Mouse (Mus musculus) kidney, postnatal 36 days (tissue): ENCODE measurements around the gene Stac2.
A peak's percentile ranks its signal among the peaks of the same experiment; 100 is the strongest.

Experiments used
- DNase-seq, 2 experiments: peaks; one replicate each; pipeline ENCODE4 v3.0.0; 2021 to 2022; ENCODE audit warnings: mixed read lengths in 2 of 2

Stac2 gene

DNA sequence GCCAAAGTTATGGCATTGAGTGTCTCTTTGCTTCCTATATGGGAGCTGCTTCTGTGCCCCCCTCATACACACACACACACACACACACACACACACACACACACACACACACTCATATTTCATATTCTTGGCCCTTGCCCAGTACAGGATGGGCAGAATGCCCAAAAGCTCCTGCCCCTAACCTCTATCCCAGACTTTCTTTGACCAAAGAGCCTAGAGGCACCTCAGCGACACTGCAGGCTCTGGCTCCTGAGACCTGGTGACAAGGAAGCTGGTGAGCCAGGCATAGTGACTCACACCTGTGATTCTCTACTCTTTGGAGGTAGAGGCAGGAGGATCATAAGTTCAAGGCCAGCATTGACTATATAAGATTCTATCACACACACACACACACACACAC lies 32.6 kb downstream of the Stac2 start:
- no peak for DNase-seq

DNA sequence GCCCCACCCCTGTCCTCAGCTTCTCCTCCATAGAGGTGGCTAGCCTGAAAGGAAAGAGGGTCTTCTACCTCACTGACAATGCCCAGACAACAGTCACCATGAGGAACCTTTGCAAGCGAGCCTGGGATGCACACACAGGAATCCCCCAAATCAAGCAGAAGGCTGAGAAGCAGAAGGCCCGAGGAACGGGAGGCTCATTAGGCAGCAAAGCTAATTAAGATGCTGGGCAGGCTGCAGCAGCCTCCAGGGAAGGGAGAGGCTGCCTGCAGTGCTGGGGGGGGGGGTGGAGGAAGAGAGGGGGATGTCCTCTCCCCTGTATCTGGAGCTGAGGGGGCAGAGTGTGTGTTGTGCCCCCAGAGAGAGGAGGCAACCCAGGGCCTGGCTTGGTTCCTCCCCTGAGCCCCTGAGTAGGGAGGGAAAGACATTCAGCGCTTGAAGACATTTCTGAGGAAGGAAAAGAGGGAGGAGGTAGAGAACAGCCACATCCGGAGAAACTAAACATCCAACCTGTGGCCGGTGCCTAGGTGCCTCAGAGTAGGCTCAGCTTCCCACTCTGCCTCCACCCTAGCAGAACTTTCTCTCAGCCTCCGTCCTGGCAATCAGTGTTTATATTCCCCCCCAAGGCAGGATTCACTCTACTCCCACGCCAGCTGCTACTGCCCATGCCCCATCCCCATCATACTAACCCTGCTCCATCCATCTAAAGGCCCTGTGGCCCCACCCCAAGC lies 33.2 kb downstream of the Stac2 start:
- DNase-seq = no peak

DNA sequence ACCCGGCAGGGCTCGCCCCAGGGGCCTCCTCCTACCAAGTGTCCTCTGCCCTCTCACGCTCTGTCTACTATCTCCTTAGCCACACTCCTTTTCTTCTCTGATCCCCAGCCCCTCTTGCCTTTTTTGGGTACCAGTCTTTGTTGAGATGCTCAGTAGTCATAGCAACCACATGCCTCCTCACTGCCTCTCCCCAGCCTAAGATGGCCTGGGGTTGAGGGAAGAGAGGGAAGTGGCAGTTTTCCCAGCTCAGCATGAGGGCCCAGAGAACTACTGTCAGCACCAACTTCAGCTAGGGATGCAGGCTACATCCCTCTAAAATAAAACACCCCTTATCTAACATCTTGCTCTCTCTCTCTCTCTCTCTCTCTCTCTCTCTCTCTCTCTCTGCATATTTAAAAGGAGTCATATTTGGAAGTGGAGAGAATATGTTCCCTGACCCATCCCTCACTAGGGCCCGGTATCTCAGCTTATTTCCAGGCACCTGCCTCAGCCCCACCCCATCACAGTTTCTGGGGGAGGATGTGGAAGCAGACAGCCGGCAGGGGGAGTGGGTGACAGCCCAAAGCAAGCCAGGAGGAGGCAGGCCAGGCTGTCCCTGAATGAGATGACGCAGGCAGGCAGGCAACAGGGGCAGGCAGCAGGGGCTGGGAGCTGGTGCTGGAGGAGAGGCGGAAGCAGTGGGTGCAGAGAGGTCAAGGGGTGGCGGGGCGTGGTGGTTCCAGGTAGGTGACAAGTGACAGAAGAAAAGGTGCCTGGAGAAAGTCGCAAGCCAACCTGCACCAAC lies 34.2 kb downstream of the Stac2 start:
- DNase-seq = peak in 1 of 2 experiments; percentile 40

DNA sequence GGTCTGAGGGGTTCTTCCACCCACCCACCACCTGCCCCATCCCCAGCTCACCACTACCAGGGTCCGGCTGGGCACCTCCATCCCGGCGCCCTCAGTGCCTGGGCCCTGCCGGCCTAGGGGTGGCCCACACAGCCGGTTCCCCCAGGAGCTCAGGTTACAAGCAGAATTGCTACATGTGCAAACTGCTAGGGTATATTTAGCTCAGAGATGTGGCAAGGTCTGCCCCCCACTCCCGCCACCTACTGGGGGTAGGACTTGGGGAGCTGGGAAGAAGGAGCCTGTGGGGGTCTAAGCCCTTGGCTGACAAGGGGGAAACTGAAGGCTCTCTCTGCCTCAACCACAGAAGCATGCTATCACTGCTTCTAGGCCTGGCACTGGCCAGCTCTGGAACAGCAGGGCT lies 35.0 kb downstream of the Stac2 start:
- no peak for DNase-seq

DNA sequence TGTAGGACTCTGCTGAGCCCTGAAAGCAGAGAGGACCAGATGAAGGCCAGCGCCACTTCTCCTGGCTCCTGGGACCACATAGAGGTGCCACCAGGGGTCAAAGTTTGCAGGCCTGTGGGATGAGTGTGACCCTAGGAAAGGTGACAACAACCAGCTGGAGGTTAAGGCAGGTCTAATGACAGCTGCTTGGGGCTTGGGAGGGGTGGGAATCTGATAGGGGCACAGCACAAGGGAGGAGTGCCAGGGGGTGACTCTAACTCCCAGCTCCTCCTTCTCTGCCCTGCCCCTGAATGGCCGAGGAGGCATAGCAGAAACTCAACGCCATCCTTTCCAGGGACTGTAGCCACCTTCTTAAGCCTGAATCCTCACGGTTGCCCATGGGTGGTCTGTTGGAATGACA lies 36.4 kb downstream of the Stac2 start:
- DNase-seq = no peak

DNA sequence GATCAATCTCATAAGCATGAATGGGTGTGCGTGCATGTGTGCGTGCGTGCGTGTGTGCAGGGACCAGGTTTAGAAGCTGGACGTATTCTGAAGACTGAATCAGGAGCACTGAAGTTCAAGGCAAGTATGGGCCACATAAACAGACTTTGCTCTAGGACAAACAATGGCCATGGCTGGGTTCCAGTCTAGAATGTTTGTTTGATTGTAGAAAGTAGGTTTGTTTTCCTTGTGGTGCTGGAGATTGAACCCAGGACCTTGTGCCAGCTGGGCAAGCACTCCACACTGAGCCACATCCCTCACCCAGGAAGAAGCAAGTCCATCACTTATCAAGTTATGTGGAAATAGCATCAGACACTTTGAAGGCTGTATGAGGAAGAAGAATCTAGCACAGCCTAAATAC lies 37.1 kb downstream of the Stac2 start:
- no peak for DNase-seq

DNA sequence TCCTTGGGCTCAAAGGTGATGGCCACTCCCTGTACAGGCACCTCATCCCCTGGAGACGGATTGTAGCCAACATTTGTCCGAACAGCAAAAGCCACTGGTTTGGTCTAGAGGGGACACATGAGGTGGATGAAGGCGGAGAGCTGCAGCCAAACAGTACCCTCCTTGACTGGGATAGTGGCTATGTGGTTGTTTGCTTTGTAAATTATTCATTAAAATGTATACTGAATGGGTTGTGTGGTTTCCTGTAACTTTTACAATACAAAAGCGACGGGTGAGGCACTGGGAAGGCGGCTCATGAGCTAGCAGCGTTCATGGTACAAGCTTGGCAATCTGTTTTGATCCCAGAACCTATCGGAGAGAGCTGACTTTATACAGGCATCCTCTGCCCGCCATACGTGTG lies 40.4 kb downstream of the Stac2 start:
- DNase-seq = no peak

DNA sequence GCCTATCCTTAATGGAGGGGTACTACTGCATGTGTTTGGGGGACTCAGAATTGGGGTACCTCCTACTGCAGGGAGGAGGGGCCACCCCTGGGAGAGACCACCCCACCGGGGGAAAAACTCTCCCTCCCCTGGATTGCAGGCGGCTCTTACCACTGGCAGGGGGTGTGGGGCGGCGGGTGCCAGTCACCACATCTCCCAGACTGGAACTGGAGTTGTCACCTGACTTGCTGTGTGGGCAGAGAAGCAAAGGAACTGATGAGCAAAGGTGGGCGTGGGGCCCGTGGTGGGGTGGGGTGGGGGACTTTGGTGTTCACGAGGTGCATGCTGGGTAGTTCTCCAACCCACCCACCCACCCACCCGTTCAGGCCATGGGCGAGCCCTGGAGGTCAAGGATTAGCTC lies 41.5 kb downstream of the Stac2 start:
- no peak for DNase-seq

DNA sequence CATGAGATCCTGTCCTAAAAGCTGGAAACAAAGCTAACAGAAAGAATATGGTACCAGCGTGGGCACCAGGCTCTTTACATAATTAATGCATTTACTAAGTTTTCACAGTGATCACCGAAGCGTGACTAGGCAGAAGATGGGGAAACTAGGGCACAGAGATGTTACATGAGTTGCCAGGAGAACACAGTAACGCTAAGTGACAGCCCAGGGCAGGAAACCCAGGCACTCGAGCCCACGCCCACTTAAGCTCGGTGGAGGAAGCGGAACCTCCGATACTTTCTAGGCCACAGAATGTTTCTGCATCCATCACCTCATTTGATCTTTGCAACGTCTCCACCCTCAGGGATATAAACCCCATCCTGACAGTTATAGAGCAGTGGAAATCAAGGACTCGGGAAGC lies 45.2 kb downstream of the Stac2 start:
- DNase-seq = no peak

DNA sequence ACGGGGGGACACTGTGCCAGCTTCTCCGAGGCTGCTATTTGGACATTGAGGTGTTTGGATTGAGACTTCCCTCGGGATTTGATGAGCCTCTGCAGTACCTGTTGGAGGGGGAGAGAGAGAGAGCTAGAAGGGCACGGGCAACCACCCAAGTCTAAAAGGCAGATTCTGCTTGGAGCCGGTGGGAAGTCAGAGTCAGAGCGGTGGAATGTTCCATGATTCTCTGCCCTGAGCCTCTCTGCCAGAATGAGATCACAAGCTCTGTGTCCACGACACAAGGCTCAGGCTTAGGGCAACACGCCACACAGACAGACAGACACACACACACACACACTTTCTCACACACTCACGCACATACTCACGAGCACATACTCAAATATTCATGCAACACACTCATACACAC lies 47.6 kb downstream of the Stac2 start:
- no peak for DNase-seq

DNA sequence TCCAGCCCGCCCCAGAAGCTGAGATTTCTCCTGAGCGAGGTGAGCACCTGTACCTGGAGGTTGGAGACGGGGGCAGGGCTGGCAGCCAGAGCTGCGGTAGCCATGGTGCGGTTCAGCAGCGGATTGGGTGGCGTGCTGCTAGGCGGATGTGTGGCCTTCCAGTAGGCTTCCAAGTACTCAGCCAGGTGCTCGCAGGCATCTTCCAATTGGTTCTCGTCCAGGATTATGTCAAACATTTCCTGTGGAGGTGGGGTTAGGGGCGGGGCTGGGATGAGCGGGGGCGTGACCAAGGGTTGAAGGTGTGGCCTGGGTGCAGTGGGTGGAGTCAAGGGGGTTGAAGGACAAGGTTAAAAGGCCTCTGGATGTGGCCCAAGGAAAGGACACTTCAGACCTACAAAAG lies 48.2 kb downstream of the Stac2 start:
- DNase-seq = no peak

DNA sequence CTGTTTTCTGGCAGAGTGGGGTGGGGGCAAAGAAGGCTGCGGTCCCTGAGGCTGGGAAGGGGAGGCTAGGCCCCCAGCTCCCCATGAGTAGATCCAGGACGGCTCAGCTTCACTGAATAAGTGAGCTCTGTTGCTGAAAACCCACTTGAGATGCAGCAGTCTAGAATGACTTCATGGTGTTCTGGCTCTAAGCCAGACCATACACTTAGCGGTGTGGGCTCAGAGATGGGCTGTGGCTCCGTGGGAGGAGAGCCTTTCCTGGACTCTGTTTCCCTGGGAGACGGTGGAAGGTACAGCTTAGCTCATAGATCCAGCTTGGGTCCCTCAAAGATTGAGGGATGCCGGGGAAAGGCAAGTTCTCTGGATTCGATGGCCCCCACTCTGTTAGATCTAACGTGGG lies 49.1 kb downstream of the Stac2 start:
- no peak for DNase-seq

DNA sequence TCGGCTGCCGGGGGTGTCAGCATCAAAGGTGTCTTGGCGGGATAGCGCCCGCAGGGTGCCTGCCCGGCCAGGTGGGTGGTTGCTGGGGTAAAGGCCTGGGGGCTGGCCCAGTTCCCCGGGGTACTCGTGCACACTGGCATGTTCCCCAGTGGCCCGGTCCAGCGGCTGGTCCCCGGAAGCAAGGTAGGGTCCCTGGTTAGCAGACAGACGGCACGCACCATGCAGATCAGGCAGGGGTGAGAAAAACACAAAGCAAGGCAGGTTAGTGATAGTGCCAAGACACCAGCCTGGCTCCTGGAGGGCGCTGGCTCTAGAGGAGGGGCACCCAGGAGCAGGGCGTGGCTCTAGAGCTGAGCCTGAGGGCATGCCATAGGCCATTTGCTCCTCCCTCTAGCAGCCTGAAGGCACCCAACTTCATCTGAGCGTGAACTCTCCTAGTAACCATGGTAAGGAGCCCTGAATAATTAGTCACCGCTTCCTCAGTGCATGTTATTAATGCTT lies 50.0 kb downstream of the Stac2 start:
- no peak for DNase-seq

DNA sequence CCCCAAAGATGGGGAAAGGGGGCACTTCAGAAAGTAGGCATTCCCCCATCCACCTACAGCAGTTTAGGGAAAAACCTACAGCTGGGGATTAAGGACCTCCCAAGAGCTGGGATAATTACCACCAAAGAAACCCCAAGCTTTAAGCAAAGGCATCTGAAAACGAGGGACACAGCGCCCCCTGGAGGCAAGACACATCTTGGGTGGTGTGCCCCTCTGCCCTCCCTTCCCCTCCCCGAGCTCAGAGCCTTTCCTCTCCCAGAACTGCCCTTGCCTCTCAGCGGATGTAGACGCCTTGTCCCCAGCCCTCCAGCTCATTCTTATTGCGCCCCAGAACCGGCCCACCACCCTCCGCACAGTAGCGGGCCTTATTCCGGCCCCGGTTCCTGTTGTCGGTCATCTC lies 50.6 kb downstream of the Stac2 start:
- DNase-seq = peak; percentile 69 to 90

DNA sequence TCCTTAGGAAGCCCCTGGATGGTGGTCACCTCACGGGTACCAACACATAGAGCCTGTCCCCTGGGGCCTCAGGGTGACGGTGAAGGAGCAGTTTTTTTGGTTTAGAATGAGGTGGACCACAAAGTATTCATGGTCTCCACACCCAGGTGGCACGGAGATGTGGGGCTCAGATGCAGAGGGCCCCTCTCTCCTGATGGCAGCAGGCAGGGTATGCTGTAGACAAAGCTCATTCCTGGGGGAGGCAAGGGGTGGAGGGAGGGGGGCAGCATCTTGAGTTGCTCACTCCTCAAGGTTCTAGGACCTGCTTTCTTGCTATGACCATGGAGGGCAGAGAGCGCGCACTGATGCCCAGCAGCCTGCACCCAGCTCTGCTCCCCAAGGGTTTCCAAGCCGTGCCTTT lies 51.3 kb downstream of the Stac2 start:
- DNase-seq = no peak

DNA sequence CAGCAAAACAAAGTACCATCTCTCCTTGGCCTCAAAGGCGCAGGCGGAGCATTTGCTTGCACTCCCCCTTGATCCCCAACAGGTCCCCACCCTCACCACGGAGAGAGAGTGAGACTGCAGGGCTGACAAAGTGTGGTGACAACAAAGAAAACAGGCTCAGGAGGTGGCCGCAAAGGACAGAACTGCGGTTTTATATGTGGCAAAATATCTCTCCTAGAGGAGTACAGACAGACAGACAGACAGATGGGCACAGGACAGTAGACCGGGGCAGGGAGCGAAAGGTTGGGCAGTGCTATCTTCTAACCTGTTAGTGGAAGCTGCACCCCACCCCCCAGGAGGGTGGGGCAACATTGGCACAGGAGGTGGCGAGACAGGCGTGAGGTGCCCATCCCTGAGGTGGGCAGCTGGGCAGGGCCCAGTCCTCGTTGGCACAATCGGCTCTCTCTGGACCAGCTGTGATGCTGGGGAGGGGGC lies 51.9 kb downstream of the Stac2 start:
- DNase-seq = no peak

DNA sequence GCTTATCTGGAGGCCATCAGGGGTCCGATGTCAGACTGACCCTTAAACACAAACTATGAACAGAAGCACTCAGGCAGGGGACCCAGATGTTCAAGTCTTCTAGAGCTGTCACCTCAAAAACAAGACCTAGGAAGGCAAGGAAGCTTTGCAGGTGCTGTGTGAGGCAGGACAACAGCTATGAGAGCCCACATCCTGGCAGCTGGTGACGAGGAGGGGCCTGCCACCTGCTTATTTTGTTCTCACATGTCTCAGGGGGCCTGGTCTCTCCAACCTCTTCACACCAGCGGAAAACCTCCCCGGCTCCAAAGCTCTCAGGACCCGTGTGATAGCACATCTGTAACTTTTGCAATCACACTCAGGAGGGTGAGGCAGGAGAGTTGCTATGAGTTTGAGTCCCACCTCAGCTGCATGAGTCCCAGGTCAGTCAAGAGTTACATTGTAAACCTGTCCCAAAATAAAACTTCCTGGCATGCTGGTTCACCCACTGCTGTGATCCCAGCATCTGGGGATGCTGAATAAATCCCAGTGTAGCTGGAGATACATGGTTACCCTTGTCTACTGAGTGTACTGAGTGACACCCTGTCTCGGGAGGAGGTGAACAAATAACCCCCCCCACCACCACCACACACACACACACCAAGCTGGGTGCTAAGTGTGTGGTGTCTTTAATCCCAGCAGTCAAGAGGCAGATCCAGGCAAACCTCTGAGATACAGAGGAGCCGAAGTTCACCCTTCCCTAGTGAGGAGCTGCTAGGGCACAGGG lies 52.7 kb downstream of the Stac2 start:
- no peak for DNase-seq

DNA sequence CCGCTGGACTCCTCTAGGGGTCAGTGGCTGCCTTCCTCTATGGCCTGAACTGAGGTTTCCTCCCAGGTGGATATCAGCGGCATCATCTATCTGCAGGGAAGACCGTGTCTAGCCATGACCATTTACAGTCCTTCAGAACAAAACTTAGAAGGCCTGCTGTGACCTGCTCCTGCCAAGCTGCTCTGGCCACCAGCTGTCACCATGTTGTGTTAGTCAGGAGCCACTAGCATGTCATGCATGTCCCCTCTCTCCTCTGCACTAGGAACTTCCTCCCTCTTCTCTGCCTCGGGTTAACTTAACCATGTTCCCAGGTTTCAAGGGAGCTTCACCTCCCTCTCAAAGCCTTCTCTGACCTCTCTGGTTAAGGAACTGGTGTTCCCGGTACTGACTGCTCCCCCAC lies 53.5 kb downstream of the Stac2 start:
- no peak for DNase-seq

DNA sequence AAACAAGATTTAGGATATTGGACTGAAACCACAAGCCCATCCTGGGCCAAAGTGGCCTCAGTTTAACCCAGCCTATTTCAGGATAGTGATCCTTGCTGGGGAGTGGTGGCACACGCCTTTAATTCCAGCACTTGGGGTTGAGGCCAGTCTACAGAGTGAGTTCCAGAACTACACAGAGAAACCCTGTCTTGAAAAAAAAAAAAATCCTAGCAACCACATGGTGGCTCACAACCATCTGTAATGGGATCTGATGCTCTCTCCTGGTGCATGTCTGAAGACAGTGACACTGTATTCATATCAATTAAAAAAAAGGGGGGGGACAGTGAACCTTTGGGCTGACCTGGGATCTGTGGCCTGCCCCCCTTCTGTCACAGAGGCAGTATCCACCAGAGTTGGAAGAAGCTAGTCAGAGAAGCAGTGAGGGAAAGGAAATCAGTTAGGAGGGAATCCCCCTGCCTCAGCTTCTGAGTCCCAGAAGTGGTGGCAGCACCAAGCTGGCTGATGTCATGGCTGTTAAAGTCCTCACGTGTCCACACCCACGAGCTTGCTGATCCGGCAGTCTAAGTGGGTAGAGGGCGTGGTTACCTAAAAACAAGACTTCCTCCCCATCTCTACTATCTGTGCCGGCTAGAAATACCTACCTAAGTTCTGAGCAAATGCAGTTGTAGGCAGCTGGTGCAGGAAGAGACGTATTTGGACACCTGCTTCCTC lies 54.2 kb downstream of the Stac2 start:
- no peak for DNase-seq

DNA sequence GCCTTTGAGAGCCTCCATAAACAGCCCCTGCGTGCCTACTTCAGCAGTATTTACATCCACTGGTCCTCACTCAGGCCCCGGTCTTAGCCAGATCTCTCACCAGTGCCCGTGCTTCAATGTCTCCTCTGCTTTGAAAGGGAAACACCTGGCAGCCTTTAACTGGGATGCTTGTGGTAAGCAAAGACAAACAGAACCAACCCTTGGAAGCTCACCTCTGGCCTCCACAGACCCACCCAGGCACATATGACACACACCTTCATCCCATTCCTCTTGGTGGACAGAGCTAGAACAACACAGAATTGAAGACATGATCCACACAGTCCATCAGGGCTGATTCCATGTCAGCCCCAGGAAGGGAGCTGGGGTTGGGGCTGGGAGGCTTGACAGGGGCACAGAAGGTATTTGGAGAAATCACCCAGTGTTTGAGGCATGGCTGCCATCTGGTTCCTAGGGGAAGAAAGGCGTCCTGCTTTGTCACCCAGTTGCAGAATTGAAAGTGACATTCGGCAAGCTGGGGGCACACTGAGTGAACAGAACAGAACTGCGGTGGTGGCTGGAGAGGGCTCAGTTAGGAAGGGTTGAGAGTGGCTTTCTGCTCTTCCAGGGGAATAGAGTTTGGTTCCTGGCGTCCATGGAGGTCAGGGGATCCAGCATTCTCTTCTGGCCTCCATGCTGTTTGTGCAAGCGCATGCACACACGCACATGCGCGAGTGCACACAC lies 55.0 kb downstream of the Stac2 start:
- no peak for DNase-seq

DNA sequence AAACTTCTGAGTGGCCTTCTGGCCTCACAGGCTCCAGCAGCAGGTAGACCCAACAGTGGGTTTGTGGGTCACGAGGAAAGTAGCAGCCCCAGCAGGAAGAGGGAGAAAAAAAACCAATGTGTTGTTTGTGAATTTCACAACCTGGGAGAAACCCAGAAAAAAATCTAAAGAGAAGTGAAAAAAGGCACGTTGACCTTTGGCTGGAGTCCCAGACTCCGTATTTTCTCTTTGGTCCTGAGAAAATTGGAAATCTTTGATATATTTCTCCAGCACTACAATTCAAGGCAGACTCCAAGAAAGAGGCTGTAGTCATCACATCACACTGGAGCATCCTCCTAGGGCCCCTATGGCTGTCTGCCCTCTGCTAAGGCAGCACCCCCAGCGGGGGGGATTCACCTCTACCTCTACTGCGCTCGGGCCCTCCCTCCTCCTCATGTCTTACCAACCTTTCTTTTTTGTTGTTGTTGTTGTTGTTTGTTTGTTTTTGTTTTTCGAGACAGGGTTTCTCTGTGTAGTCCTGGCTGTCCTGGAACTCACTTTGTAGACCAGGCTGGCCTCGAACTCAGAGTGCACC lies 55.8 kb downstream of the Stac2 start:
- no peak for DNase-seq

DNA sequence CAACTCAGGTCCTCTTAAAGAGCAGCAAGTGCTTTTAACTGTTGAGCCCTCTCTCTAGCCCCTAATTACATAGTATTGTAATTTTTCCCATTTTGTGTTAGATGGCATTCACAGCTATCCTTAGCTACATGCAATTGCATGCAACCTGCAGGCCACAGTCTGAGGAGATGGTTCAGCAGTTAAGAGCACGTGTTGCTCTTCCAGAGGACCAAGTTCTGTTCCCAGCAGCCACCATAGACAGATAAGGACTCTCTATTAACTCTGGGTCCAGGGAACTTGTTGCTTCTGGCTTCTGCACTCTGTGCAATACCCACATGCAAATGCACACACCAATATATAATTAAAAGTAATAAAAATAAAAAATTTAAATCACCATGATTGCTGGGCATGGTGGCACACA lies 56.6 kb downstream of the Stac2 start:
- DNase-seq = no peak
